Mouse (Mus musculus): Measurements from ENCODE around the gene Cdca7. TPM values are rescaled to one million over a fixed set of nuclear protein-coding genes. Genes with fewer than 3 reads are reported as not detected.
A peak's percentile ranks its signal among the peaks of the same experiment; 100 is the strongest.

Gene Cdca7
- 39.9 and 45.0 TPM in 2 replicates for polyA plus RNA-seq (2012; rRNA removed)
- polyA plus RNA-seq (2014; fragmentation: Nextera tagmentation; extraction: Ambion mirVana): 45.2 and 48.9 TPM in 2 replicates

DNA sequence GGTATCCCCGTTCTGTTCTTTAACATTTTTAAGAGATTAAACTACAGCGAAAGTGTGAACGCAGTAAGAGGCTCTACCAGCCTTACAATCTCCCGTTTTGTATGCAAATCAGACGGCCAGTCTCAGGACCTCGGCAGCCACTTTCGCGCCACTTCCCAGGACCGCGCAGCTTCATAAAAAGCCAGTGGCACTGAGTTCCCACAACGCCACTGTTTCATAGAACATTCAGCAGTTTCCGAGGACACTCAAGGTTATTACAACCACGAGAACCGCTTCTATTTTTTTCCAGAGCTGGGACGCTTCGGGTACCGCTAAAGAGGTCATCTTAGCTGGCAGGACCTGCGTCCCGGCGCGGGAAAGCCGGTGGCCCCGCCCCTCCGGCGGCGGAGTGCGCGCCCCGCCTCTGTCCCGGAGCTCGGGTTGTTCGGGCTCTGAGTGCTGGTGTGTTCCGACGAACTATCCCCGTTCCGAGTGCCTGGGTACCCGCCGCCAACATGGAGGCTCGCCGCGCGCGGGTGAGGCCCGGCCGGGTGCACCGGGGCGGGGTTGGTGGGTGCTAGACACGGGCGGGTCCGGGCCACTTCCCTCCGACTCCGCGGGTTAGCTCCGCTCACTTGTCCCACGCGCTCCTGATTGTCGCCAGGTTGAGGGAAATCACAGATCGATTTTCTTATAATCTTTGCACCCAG, at the start of gene Cdca7:
Gene Cdca7, plus strand, starts transcription at position 363 of the 689 bp plus-strand sequence.
- H3K9ac ChIP-seq (replicated peaks): peak within 1 kb of the TSS; percentile 91
- TF ChIP-seq EP300 (IDR thresholded peaks at IDR 0.05; ENCODE audit: low read depth) (peak; percentile 94), CTCF (IDR thresholded peaks at IDR 0.05; ENCODE audit: low read depth) (no peak)
- peak; percentile 86 for ATAC-seq (ENCODE audit: insufficient read depth)
- H3K9me3 ChIP-seq (ENCODE audit: control insufficient read depth, low read length): no peaks in the 10 kb centered on the region
- H3K4me2 ChIP-seq (ENCODE audit: low read depth): peak within 1 kb of the TSS; percentile 95
- peak; percentile 62 to 75 (median 68) for DNase-seq (ENCODE audit: low read depth in 3 of 3, low spot score in 3 of 3)
- H3K27ac ChIP-seq: peak within 1 kb of the TSS; percentile 88
- peak within 1 kb of the TSS; percentile 78 to 89 for H3K4me3 ChIP-seq (ENCODE audit: insufficient read depth in 1 of 2, low read depth in 2 of 2, low read length in 2 of 2)
- peaks cover 18 to 42% of the 10 kb centered on the region in 2 experiments for H3K4me1 ChIP-seq (replicated peaks; ENCODE audit: control insufficient read depth in 2 of 2, insufficient read depth in 2 of 2, low read length in 1 of 2)
- H3K36me3 ChIP-seq (replicated peaks; ENCODE audit: control insufficient read depth, insufficient read depth, low read depth): peaks cover 22% of the 10 kb centered on the region
- no peaks in the 10 kb centered on the region for H3K27me3 ChIP-seq (ENCODE audit: control insufficient read depth, insufficient read depth, low read length)
- 0% methylated on average over 58 of the region's 58 CpGs for WGBS (ENCODE audit: insufficient replicate concordance)

- Histone ChIP-seq H3K4me2 (ENCODE audit: low read depth) (no peak overlapping the region), H3K4me3 (ENCODE audit: insufficient read depth in 1 of 2, low read depth in 2 of 2, low read length in 2 of 2) (no peak overlapping the region), H3K27me3 (ENCODE audit: control insufficient read depth, insufficient read depth, low read length) (no peaks in the 10 kb centered on the region), H3K36me3 (replicated peaks; ENCODE audit: control insufficient read depth, insufficient read depth, low read depth) (no peaks in the 10 kb centered on the region), H3K4me1 (replicated peaks; ENCODE audit: control insufficient read depth in 2 of 2, insufficient read depth in 2 of 2, low read length in 1 of 2) (no peaks in the 10 kb centered on the region), H3K9me3 (ENCODE audit: control insufficient read depth, low read length) (no peaks in the 10 kb centered on the region), H3K9ac (replicated peaks) (no peak overlapping the region), H3K27ac (no peak overlapping the region)
- WGBS (ENCODE audit: insufficient replicate concordance): 74% methylated on average over 8 of the region's 8 CpGs
- TF ChIP-seq CTCF (IDR thresholded peaks at IDR 0.05; ENCODE audit: low read depth) (no peak), EP300 (IDR thresholded peaks at IDR 0.05; ENCODE audit: low read depth) (no peak)
- ATAC-seq (ENCODE audit: insufficient read depth) (no peak), DNase-seq (ENCODE audit: low read depth in 3 of 3, low spot score in 3 of 3) (no peak)
Measured at GRCm38 (mm10) chr2:72426776-72427175, 49.2 kb upstream of the Cdca7 start.

- H3K4me1 ChIP-seq (replicated peaks; ENCODE audit: control insufficient read depth in 2 of 2, insufficient read depth in 2 of 2, low read length in 1 of 2): no peaks in the 10 kb centered on the region
- no peak overlapping the region for H3K9ac ChIP-seq (replicated peaks)
- no peaks in the 10 kb centered on the region for H3K9me3 ChIP-seq (ENCODE audit: control insufficient read depth, low read length)
- no peaks in the 10 kb centered on the region for H3K27me3 ChIP-seq (ENCODE audit: control insufficient read depth, insufficient read depth, low read length)
- H3K36me3 ChIP-seq (replicated peaks; ENCODE audit: control insufficient read depth, insufficient read depth, low read depth): no peaks in the 10 kb centered on the region
- no peak overlapping the region for H3K4me3 ChIP-seq (ENCODE audit: insufficient read depth in 1 of 2, low read depth in 2 of 2, low read length in 2 of 2)
- no peak overlapping the region for H3K27ac ChIP-seq
- ATAC-seq (ENCODE audit: insufficient read depth) (no peak), DNase-seq (ENCODE audit: low read depth in 3 of 3, low spot score in 3 of 3) (no peak)
- no peak for TF ChIP-seq CTCF (IDR thresholded peaks at IDR 0.05; ENCODE audit: low read depth)
- no peak for TF ChIP-seq EP300 (IDR thresholded peaks at IDR 0.05; ENCODE audit: low read depth)
- no peak overlapping the region for H3K4me2 ChIP-seq (ENCODE audit: low read depth)
- 80% methylated on average over 11 of the region's 11 CpGs for WGBS (ENCODE audit: insufficient replicate concordance)
Measured at GRCm38 (mm10) chr2:72427288-72427687, 48.7 kb upstream of the Cdca7 start.

DNA sequence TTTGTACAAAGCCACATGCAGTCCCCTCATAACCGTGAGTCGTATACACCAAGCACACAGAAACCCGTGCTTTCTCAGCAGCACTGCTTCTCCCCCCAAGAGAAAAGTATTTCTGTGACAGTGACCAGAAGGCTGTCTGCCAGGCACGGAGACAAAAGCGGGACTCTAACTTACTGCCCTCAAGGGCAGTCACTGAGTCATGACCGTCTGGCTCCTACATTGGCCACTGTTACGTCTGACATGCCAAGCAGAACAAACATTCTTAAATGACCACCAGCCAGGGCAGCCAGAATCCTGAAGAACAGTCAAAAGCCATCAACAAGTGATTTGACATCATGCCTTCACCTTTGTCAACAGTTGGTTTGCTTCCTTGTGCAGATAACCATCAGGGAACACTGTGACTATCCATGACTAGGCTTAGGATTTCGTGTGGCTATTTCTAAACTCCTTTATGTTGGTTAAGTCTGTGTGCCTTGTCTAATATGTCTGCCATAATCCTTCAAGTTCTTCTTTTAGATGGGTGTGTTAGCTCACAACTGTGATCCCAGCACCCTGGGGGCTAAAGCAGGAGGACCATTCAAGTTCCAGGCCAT, 36.9 kb upstream of the Cdca7 start:
- H3K9ac ChIP-seq (replicated peaks): no peak overlapping the region
- H3K27me3 ChIP-seq (ENCODE audit: control insufficient read depth, insufficient read depth, low read length): no peaks in the 10 kb centered on the region
- H3K27ac ChIP-seq: no peak overlapping the region
- DNase-seq (ENCODE audit: low read depth in 3 of 3, low spot score in 3 of 3): no peak
- H3K4me3 ChIP-seq (ENCODE audit: insufficient read depth in 1 of 2, low read depth in 2 of 2, low read length in 2 of 2): no peak overlapping the region
- no peaks in the 10 kb centered on the region for H3K36me3 ChIP-seq (replicated peaks; ENCODE audit: control insufficient read depth, insufficient read depth, low read depth)
- peaks cover 0 to 3% of the 10 kb centered on the region in 2 experiments; a peak in 1 of 4 replicates for H3K4me1 ChIP-seq (replicated peaks; ENCODE audit: control insufficient read depth in 2 of 2, insufficient read depth in 2 of 2, low read length in 1 of 2)
- H3K9me3 ChIP-seq (ENCODE audit: control insufficient read depth, low read length): no peaks in the 10 kb centered on the region
- H3K4me2 ChIP-seq (ENCODE audit: low read depth): no peak overlapping the region
- no peak for TF ChIP-seq CTCF (IDR thresholded peaks at IDR 0.05; ENCODE audit: low read depth)
- ATAC-seq (ENCODE audit: insufficient read depth): no peak
- 80% methylated on average over 8 of the region's 8 CpGs for WGBS (ENCODE audit: insufficient replicate concordance)

DNA sequence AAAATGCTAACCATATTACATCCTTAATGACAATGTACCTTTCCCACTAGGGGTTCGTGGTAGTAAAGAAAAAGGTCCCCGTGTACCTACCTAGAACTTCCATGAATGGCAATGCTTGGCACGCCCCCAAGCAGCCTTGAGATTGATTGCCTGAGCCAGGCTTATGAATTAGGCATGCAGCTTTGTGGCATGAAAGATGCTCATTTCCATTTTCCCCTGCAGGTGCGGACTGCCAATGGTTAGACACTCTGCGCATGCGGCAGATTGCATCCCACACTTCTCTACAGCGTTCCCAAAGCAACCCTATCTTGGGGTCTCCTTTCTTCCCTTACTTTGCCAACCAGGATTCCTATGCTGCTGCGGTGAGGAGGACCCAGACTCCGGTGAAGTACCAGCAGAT, 34.9 kb upstream of the Cdca7 start:
- no peak for TF ChIP-seq EP300 (IDR thresholded peaks at IDR 0.05; ENCODE audit: low read depth)
- TF ChIP-seq CTCF (IDR thresholded peaks at IDR 0.05; ENCODE audit: low read depth): no peak
- Histone ChIP-seq H3K27ac (no peak overlapping the region), H3K9ac (replicated peaks) (no peak overlapping the region), H3K27me3 (ENCODE audit: control insufficient read depth, insufficient read depth, low read length) (no peaks in the 10 kb centered on the region), H3K36me3 (replicated peaks; ENCODE audit: control insufficient read depth, insufficient read depth, low read depth) (no peaks in the 10 kb centered on the region), H3K4me3 (ENCODE audit: insufficient read depth in 1 of 2, low read depth in 2 of 2, low read length in 2 of 2) (no peak overlapping the region), H3K4me2 (ENCODE audit: low read depth) (no peak overlapping the region), H3K4me1 (replicated peaks; ENCODE audit: control insufficient read depth in 2 of 2, insufficient read depth in 2 of 2, low read length in 1 of 2) (peaks cover 0 to 3% of the 10 kb centered on the region in 2 experiments; a peak in 1 of 4 replicates), H3K9me3 (ENCODE audit: control insufficient read depth, low read length) (no peaks in the 10 kb centered on the region)
- DNase-seq (ENCODE audit: low read depth in 3 of 3, low spot score in 3 of 3) (no peak), ATAC-seq (ENCODE audit: insufficient read depth) (no peak)
- WGBS (ENCODE audit: insufficient replicate concordance): 84% methylated on average over 9 of the region's 9 CpGs

Data from liver, embryonic 14.5 days (tissue).